Mouse (Mus musculus) splenic B cell, adult 2 months (primary cell): ENCODE measurements around the gene Cdipt.

Experiments used
- DNase-seq: peaks from one replicate; pipeline ENCODE4 v3.0.0-alpha.2; 2011; ENCODE audit warnings: low read depth, low spot score
- H3K27me3 ChIP-seq: 2 replicates; pipeline ENCODE4 v1.6.1; 2012; ENCODE audit warnings: mild to moderate bottlenecking, low read length, moderate library complexity, mixed read lengths; ENCODE audit not compliant: control insufficient read depth, poor library complexity, insufficient read depth, severe bottlenecking
- H3K36me3 ChIP-seq: 2 replicates; pipeline ENCODE4 v1.6.1; 2012; ENCODE audit warnings: mild to moderate bottlenecking, low read length, moderate library complexity, mixed read lengths; ENCODE audit not compliant: control insufficient read depth, poor library complexity, insufficient read depth, severe bottlenecking

The Cdipt gene

GRCm38 (mm10) chr7:126955125-126955524 lies 20.6 kb upstream of the Cdipt start:
- Histone ChIP-seq H3K27me3 (no peaks in the 10 kb centered on the region), H3K36me3 (no peaks in the 10 kb centered on the region)
- no peak for DNase-seq

DNA sequence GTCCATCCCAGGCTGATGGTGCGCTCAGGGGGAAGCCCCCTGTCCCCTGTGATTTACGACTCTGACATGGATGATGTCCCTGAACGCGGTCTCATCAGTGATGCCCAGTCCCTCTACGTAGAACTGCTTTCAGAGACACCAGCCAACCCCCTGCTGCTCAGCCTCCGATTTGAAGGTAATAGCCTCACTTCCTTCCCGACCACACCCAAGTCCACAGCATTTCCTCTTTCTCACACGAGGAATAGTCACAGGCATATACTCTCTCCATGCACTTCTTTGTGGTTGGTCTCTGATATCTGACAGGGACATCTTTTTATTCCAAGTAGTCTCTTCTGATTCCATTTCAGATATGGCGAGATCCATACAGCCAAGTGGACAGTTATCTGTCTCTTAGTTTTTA lies 15.9 kb upstream of the Cdipt start:
- DNase-seq: peak; percentile 13
- H3K36me3 ChIP-seq: no peaks in the 10 kb centered on the region

DNA sequence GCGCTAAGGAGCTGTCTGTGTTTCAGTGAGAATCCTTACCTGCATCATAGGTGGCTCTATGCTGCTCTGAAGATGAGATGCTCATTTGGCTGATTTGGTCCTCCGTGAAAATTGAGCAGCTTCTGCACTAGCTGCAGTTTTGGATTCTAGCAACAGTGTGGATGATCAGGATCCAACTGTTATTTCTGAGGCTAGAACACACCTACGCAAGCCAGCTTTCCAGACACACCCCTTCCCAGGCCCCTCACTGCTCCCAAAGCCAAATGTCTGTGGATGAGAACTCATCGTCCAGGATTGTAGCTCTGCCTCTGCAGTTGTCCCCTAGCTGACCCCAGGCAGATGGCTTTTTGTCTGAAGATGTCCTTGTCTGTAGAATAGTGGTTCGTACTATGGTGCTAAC lies 14.6 kb upstream of the Cdipt start:
- DNase-seq: no peak
- no peaks in the 10 kb centered on the region for H3K36me3 ChIP-seq
- no peaks in the 10 kb centered on the region for H3K27me3 ChIP-seq

More for the DNA sequence above, 15.9 kb upstream of the Cdipt start:
- H3K27me3 ChIP-seq: no peaks in the 10 kb centered on the region

DNA sequence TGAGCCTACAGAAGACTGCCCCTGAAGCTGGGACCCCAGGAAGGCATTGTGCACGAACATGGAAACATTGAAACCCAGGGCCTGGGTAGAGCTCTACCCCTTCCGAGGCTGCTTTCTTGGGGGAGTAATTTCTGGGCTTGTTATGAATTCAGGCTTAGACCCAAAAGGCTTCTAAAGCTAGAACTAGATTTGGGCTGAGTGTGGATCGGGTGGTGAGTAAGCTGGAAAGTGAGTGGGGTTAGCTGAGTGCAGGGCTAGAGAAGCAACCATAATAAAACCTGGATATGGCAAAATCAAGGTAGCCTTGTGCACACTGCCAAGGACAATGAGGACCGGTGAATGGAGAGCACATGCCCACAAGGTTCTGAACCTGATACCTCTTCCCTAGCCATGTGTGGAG lies 13.7 kb upstream of the Cdipt start:
- no peak for DNase-seq
- Histone ChIP-seq H3K27me3 (no peaks in the 10 kb centered on the region), H3K36me3 (no peaks in the 10 kb centered on the region)

DNA sequence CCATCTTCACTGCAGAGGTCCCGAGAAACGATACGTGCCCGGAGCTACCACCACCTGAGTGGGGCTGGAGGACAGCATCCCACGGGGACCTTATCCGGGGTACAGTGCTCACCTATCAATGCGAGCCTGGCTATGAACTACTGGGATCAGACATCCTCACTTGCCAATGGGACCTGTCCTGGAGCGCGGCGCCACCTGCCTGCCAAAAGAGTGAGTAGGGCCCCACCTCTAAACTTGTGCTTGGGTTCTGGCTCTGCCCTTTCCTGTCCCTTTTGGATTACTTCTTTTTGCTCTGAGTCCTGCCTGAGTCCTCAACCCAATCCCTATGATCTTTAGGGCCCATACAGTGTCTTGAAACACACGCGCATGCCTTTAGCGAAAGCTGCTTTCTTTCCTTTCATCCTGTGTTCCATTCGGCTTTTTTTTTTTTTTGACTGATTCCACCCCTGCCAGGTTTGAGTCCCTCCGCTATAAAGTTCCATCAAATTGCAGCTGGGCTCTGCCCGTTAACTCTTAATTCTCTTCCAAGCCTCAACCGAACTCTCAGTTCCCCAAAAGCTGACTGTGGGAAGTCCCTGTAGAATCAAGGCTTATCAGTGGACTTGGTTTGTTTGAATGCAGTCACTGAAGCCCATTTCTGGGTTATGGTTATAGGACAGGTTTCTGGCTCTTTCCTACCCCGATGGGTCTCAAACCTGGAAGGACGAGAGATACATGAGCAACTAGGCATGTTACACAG lies 12.0 kb upstream of the Cdipt start:
- peak; percentile 68 for DNase-seq
- Histone ChIP-seq H3K36me3 (no peaks in the 10 kb centered on the region), H3K27me3 (no peaks in the 10 kb centered on the region)

DNA sequence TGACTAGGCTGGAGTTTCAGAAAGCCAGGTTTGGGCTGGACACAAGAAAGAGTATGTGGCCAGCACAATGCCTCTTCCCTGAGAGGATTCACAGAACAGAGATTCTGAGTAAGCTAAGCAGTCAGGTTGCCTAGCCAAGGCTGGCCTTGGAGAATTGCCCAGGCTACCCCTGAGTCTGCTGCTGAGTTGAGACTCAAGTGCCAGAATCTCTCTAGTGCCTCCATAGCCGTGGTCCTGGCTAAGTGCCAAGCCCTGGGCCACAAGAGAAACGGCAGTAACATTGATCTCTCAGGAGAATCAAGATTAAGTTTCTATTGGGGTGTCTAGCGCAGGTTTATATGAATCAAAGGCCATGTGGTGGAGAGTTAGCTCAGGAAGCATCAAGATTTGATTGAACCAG lies 10.1 kb upstream of the Cdipt start:
- H3K27me3 ChIP-seq: no peaks in the 10 kb centered on the region
- no peak for DNase-seq
- no peaks in the 10 kb centered on the region for H3K36me3 ChIP-seq

GRCm38 (mm10) chr7:126967361-126967760 lies 8.4 kb upstream of the Cdipt start:
- no peak for DNase-seq
- Histone ChIP-seq H3K36me3 (no peaks in the 10 kb centered on the region), H3K27me3 (no peaks in the 10 kb centered on the region)

DNA sequence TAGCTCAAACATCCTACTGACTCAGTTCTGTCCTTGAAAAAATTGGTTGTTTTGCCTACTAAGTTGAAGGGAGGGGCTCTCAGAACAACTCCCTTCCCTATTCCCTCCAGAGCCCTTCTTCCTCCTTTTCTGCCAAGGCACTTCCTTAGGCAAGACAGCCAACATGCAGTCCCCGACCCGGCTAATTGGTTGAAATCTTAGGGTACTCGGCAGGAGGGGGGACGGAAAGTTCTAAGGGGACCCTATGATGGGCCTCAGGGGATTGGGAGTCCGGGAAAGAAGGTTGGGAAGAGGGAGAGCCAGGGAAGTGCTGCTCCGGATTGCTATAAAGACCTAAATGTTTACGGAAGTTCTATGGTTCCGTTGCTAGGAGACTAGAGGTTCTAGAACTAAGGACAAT lies 221 bp upstream of the Cdipt start:
- no peak for DNase-seq
- Histone ChIP-seq H3K36me3 (peaks cover 6% of the 10 kb centered on the region), H3K27me3 (no peaks in the 10 kb centered on the region)

- Histone ChIP-seq H3K27me3 (no peaks in the 10 kb centered on the region), H3K36me3 (peaks cover 6% of the 10 kb centered on the region)
- peak; percentile 96 for DNase-seq
These were observed 494 bp downstream of the Cdipt start, which contains the start of gene Cdiptos for GRCm38 (mm10) chr7:126975950-126976866. Cdiptos (minus strand) TSS chr7:126976098.

GRCm38 (mm10) chr7:126976878-126977459 lies 1.3 kb downstream of the Cdipt start:
- peaks cover 6% of the 10 kb centered on the region for H3K36me3 ChIP-seq
- H3K27me3 ChIP-seq: no peaks in the 10 kb centered on the region
- DNase-seq: peak; percentile 7

DNA sequence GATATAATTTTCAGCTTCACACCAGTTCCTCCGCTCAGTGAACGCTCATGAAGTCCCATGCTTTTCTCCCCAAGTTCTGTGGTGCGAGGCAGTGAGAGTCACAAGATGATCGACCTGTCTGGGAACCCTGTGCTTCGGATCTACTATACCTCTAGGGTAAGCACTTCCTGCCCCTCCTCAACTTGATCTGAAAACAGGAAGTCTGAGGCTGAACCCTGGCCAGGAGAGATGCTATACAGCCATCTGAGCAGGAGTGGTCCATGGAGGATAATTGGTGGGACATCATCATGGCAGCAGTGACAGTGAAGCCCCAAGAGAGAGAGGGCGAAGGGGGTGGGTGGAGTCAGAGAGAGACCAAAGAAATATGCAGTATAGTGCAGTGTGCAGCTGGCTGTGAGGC lies 3.1 kb downstream of the Cdipt start:
- peaks cover 6% of the 10 kb centered on the region for H3K36me3 ChIP-seq
- DNase-seq: peak; percentile 9
- no peaks in the 10 kb centered on the region for H3K27me3 ChIP-seq

DNA sequence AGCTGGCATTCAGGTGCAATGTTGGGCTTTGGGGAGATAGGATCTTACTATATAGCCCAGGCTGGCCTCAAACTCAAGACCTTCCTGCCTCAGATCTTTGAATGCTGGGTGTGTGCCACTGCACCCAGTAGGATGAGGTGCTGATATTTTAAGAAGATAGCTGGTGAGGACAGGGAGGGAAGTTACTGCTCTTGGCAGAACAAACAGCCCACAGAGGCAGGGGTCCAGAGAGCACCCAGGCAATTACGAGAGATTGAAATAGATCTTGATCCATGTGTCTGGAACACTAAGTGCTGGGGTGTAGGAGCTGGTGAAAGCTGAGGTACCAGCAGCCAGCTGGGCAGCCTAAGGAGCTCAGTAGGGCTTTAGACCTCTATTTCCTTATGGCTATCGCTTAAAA lies 5.9 kb downstream of the Cdipt start:
- H3K27me3 ChIP-seq: no peaks in the 10 kb centered on the region
- no peak for DNase-seq
- peaks cover 6% of the 10 kb centered on the region for H3K36me3 ChIP-seq

GRCm38 (mm10) chr7:126982054-126982453 lies 6.3 kb downstream of the Cdipt start:
- peaks cover 6% of the 10 kb centered on the region for H3K36me3 ChIP-seq
- H3K27me3 ChIP-seq: no peaks in the 10 kb centered on the region
- DNase-seq: no peak

GRCm38 (mm10) chr7:126983113-126983512 lies 7.4 kb downstream of the Cdipt start:
- Histone ChIP-seq H3K36me3 (peaks cover 4% of the 10 kb centered on the region), H3K27me3 (no peaks in the 10 kb centered on the region)
- DNase-seq: no peak
